Mouse (Mus musculus): ENCODE results near the gene Copz1. TPM values are rescaled to one million over a fixed set of nuclear protein-coding genes. Genes with fewer than 3 reads are reported as not detected.
A peak's percentile ranks its signal among the peaks of the same experiment; 100 is the strongest.

The Copz1 gene
- total and polyA plus RNA-seq, 2 experiments: 55.9 to 142 TPM

DNA sequence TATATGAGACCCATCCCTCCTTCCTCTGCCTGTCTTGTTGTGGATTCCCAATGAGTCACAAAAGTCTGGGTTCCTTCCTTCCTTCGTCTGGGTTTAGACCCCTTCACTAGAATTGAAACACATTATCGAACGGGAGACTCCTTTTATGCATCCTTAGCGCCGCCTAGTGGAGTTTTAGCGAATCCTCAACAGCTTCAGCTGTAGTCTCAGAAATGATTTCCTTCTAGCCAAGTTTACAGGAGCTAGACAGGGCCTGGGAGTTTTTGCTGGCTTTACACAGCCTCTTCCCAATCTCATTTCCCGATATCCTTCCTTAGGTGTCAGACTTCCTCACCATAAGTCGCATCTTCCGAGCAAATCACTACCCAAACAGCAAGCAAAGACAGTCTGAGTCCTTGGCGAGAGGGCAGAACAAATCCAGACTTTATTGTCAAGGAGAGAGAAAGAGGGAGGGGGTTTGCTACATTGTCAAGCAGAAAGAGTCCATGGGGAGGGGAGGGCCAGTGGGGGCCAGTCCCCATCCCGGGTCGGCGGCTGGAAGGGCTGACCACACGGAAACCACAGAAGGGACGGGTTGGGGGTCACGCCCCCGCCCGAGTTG lies 41.1 kb downstream of the Copz1 start:
- no peaks in the 10 kb centered on the region for H3K36me3 ChIP-seq (ENCODE audit: control insufficient read depth, insufficient read depth, low read length)
- peak; percentile 58 for DNase-seq (ENCODE audit: extremely low read depth, low read depth, low spot score)
- no peaks in the 10 kb centered on the region for H3K27me3 ChIP-seq (ENCODE audit: control insufficient read depth, insufficient read depth, low read length)
- no peaks in the 10 kb centered on the region for H3K79me2 ChIP-seq (ENCODE audit: control insufficient read depth, insufficient read depth, low read length)
- TF ChIP-seq CTCF (IDR thresholded peaks at IDR 0.05; ENCODE audit: low read depth, low read length) (no peak), POLR2A (IDR thresholded peaks at IDR 0.05; ENCODE audit: extremely low read depth, insufficient read depth, low read length) (no peak)
- WGBS: 40% methylated on average over 18 of the region's 18 CpGs
- H3K9ac ChIP-seq (ENCODE audit: low read depth, low read length): no peak overlapping the region
- no peak overlapping the region for H3K4me3 ChIP-seq (ENCODE audit: insufficient read depth, low read depth, low read length)
- no peak overlapping the region for H3K27ac ChIP-seq (replicated peaks; ENCODE audit: insufficient read depth, low read depth, low read length)
- peaks cover 10% of the 10 kb centered on the region for H3K4me1 ChIP-seq (ENCODE audit: control insufficient read depth, insufficient read depth, low read length)

DNA sequence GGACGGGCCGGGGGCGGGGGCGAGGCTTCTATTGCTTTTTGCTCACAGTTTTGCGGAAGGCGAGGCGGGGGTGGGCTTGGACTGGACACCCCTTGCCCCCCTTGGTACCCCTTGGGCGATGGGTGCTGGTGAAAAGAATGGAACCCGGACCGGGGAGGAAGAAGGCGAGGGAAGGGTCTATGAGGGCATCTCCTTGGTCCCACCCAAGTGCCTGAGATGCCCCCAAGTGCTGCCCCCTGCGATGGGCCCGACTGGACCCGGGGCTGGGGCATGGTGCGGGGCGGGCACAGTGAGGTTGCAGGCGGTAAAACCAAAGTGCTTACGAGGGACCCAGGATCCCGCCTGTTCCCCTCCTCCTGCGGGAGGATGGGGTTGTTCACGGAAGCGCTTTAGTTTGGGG lies 41.7 kb downstream of the Copz1 start:
- Histone ChIP-seq H3K27ac (replicated peaks; ENCODE audit: insufficient read depth, low read depth, low read length) (no peak overlapping the region), H3K36me3 (ENCODE audit: control insufficient read depth, insufficient read depth, low read length) (no peaks in the 10 kb centered on the region), H3K9ac (ENCODE audit: low read depth, low read length) (no peak overlapping the region), H3K27me3 (ENCODE audit: control insufficient read depth, insufficient read depth, low read length) (no peaks in the 10 kb centered on the region), H3K79me2 (ENCODE audit: control insufficient read depth, insufficient read depth, low read length) (no peaks in the 10 kb centered on the region), H3K4me3 (ENCODE audit: insufficient read depth, low read depth, low read length) (no peak overlapping the region), H3K4me1 (ENCODE audit: control insufficient read depth, insufficient read depth, low read length) (peaks cover 5% of the 10 kb centered on the region)
- TF ChIP-seq CTCF (IDR thresholded peaks at IDR 0.05; ENCODE audit: low read depth, low read length) (no peak), POLR2A (IDR thresholded peaks at IDR 0.05; ENCODE audit: extremely low read depth, insufficient read depth, low read length) (no peak)
- WGBS: 75% methylated on average over 22 of the region's 22 CpGs
- no peak for DNase-seq (ENCODE audit: extremely low read depth, low read depth, low spot score)

DNA sequence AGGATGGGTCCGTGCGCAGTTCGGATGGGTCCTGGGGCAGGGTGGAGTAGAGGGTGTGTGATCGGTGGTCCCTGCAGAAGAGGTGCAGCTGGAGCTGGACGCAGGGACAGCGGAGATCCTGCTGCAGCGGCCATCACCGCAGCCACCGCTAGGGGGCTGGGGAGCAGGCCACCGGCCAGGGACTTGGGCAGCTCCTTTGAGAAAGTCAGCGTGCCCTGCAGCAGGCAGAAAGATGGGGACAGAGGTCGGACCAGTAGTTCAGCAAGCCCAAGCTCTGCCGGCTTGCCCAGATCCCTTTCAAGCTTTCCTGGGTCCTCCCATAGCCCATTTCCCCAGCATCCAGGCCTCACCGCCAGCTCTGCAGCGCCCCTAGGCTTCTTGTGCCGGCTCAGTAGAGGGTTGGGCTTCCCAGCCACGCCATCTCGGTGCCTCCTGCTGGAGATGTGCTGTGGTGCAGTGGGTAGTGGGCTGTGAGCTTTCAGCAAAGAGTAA lies 42.5 kb downstream of the Copz1 start:
- Histone ChIP-seq H3K79me2 (ENCODE audit: control insufficient read depth, insufficient read depth, low read length) (no peaks in the 10 kb centered on the region), H3K4me3 (ENCODE audit: insufficient read depth, low read depth, low read length) (no peak overlapping the region), H3K36me3 (ENCODE audit: control insufficient read depth, insufficient read depth, low read length) (no peaks in the 10 kb centered on the region), H3K27ac (replicated peaks; ENCODE audit: insufficient read depth, low read depth, low read length) (no peak overlapping the region), H3K4me1 (ENCODE audit: control insufficient read depth, insufficient read depth, low read length) (peaks cover 4% of the 10 kb centered on the region), H3K9ac (ENCODE audit: low read depth, low read length) (no peak overlapping the region; the same call in 1 of the 2 replicates), H3K27me3 (ENCODE audit: control insufficient read depth, insufficient read depth, low read length) (no peaks in the 10 kb centered on the region)
- 45% methylated on average over 18 of the region's 18 CpGs for whole genome bisulfite sequencing
- TF ChIP-seq CTCF (IDR thresholded peaks at IDR 0.05; ENCODE audit: low read depth, low read length) (peak; percentile 85), POLR2A (IDR thresholded peaks at IDR 0.05; ENCODE audit: extremely low read depth, insufficient read depth, low read length) (no peak)
- DNase-seq (ENCODE audit: extremely low read depth, low read depth, low spot score): peak; percentile 31

DNA sequence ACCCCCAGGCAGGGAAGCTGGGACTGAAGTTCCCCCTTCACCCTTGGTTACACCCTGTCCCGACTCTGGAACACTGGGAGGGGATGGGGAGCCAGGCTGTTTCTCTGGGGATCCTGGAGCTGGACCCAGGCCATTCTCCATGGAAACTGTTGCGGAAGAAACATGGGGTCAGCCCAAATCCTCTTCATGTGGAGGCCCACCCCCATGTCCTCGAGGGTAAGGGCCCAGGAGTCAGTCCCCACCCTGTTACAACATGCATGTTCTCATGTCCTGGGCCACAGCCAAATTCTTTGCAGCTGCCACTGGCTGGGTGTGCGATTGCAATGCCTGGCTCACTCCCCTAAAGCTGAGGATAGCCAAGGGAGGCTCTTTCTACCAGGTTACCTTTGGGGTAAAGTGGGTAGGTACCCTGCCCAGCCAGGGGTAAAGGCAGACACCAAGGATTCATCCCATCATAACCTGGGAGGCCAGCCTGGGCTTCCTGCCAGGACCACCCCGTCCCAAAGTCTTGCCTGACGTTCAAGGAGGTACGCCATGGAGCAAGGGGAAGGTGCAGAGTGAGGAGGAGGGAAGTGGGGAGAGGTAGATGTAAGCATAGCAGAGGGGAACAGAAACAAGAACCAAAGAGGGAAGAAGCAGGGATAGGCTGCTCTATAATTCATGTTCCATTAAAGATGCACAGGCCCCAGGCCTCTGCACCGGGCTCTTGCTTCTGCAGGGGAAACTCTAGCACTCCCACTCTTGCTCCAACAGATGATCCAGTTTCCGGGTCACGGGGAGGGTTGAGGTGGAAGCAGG lies 43.7 kb downstream of the Copz1 start:
- 66% methylated on average over 10 of the region's 10 CpGs for WGBS
- Histone ChIP-seq H3K9ac (ENCODE audit: low read depth, low read length) (no peak overlapping the region), H3K79me2 (ENCODE audit: control insufficient read depth, insufficient read depth, low read length) (no peaks in the 10 kb centered on the region), H3K27ac (replicated peaks; ENCODE audit: insufficient read depth, low read depth, low read length) (no peak overlapping the region), H3K4me3 (ENCODE audit: insufficient read depth, low read depth, low read length) (no peak overlapping the region), H3K4me1 (ENCODE audit: control insufficient read depth, insufficient read depth, low read length) (peaks cover 4% of the 10 kb centered on the region), H3K36me3 (ENCODE audit: control insufficient read depth, insufficient read depth, low read length) (no peaks in the 10 kb centered on the region), H3K27me3 (ENCODE audit: control insufficient read depth, insufficient read depth, low read length) (no peaks in the 10 kb centered on the region)
- no peak for TF ChIP-seq POLR2A (IDR thresholded peaks at IDR 0.05; ENCODE audit: extremely low read depth, insufficient read depth, low read length)
- no peak for TF ChIP-seq CTCF (IDR thresholded peaks at IDR 0.05; ENCODE audit: low read depth, low read length)
- no peak for DNase-seq (ENCODE audit: extremely low read depth, low read depth, low spot score)

DNA sequence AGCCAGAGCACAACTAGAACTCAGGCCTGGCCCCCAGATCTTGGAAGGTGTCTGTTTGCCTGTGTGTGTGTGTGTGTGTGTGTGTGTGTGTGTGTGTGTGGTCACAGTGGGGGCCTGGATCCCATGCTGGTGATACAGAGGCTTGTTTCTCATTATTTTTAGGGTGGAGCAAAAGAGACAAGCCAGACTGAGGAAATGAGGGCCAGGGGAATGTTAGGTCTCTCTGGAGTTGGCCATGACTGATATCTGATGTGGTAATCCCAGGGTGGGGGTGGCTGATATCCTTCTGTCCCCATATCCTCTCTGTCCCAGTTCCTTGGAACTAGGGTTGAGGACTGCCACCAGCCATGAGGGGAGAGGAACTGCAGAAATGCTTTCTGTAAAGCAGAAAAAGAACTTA lies 44.6 kb downstream of the Copz1 start:
- Histone ChIP-seq H3K4me1 (ENCODE audit: control insufficient read depth, insufficient read depth, low read length) (peaks cover 4% of the 10 kb centered on the region), H3K36me3 (ENCODE audit: control insufficient read depth, insufficient read depth, low read length) (no peaks in the 10 kb centered on the region), H3K27me3 (ENCODE audit: control insufficient read depth, insufficient read depth, low read length) (no peaks in the 10 kb centered on the region), H3K9ac (ENCODE audit: low read depth, low read length) (no peak overlapping the region), H3K4me3 (ENCODE audit: insufficient read depth, low read depth, low read length) (no peak overlapping the region), H3K79me2 (ENCODE audit: control insufficient read depth, insufficient read depth, low read length) (no peaks in the 10 kb centered on the region), H3K27ac (replicated peaks; ENCODE audit: insufficient read depth, low read depth, low read length) (no peak overlapping the region)
- TF ChIP-seq POLR2A (IDR thresholded peaks at IDR 0.05; ENCODE audit: extremely low read depth, insufficient read depth, low read length) (no peak), CTCF (IDR thresholded peaks at IDR 0.05; ENCODE audit: low read depth, low read length) (no peak)
- no peak for DNase-seq (ENCODE audit: extremely low read depth, low read depth, low spot score)

DNA sequence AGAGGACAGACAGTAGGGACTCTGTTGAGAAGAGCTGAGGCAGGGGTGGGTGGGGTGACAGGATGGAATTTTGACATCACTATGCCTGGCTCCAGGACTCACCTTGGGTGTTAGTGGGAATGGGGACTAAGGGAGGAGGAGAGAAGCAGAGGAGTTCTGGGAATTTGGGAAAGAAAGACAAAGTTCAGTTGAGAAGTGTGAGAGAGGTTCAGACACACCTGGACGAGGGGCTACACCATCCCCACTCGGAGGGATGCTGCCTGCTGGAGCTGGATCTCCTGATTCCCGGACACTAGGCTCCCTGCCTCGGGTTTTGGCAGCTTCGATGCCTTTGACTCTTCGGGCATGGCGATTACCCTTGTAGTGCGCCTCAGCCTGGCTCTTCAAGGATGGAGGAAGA lies 45.2 kb downstream of the Copz1 start:
- Histone ChIP-seq H3K27ac (replicated peaks; ENCODE audit: insufficient read depth, low read depth, low read length) (no peak overlapping the region), H3K79me2 (ENCODE audit: control insufficient read depth, insufficient read depth, low read length) (no peaks in the 10 kb centered on the region), H3K9ac (ENCODE audit: low read depth, low read length) (no peak overlapping the region), H3K4me3 (ENCODE audit: insufficient read depth, low read depth, low read length) (no peak overlapping the region), H3K36me3 (ENCODE audit: control insufficient read depth, insufficient read depth, low read length) (no peaks in the 10 kb centered on the region), H3K27me3 (ENCODE audit: control insufficient read depth, insufficient read depth, low read length) (no peaks in the 10 kb centered on the region), H3K4me1 (ENCODE audit: control insufficient read depth, insufficient read depth, low read length) (peaks cover 6% of the 10 kb centered on the region)
- 92% methylated on average over 8 of the region's 8 CpGs for WGBS
- no peak for TF ChIP-seq POLR2A (IDR thresholded peaks at IDR 0.05; ENCODE audit: extremely low read depth, insufficient read depth, low read length)
- no peak for TF ChIP-seq CTCF (IDR thresholded peaks at IDR 0.05; ENCODE audit: low read depth, low read length)
- DNase-seq (ENCODE audit: extremely low read depth, low read depth, low spot score): no peak

Measured in liver, adult 2 months (tissue).